Mouse (Mus musculus) kidney, embryonic 14.5 days (tissue): ENCODE measurements around the gene Mrpl19. TPM values are rescaled to one million over a fixed set of nuclear protein-coding genes. Genes with fewer than 3 reads are reported as not detected.

Experiments
- ATAC-seq: fragments of 200-750 bp; cut with Nextera tagmentation; 2 replicates; pipeline ENCODE4 v1.8.0; 2017; ENCODE audit warnings: moderate number of reproducible peaks, mild to moderate bottlenecking, moderate TSS enrichment, moderate library complexity; ENCODE audit not compliant: low FRiP score, low TSS enrichment
- H3K27ac ChIP-seq: fragments of 300-500 bp; sonication (generic); 2 replicates; pipeline ENCODE4 v1.5.1; 2014; ENCODE audit warnings: low read depth, mild to moderate bottlenecking, low read length, moderate library complexity, mixed read lengths
- H3K27me3 ChIP-seq: fragments of 300-500 bp; sonication (generic); 2 replicates; pipeline ENCODE4 v1.6.1; 2014; ENCODE audit warnings: mild to moderate bottlenecking, low read length; ENCODE audit not compliant: control insufficient read depth, insufficient read depth
- H3K36me3 ChIP-seq: fragments of 300-500 bp; sonication (generic); 2 replicates; pipeline ENCODE4 v1.6.1; 2014; ENCODE audit warnings: low read length, mixed read lengths; ENCODE audit not compliant: control insufficient read depth, insufficient read depth
- H3K4me1 ChIP-seq: fragments of 300-500 bp; sonication (generic); 2 replicates; pipeline ENCODE4 v1.6.1; 2014; ENCODE audit warnings: low read length, mixed read lengths; ENCODE audit not compliant: control insufficient read depth, insufficient read depth
- H3K4me2 ChIP-seq: fragments of 300-500 bp; sonication (generic); replicated peaks from 2 replicates; pipeline ENCODE4 v1.6.1; 2014; ENCODE audit warnings: low read depth, mild to moderate bottlenecking, low read length
- H3K4me3 ChIP-seq: fragments of 300-500 bp; sonication (generic); 2 replicates; pipeline ENCODE4 v1.5.1; 2014; ENCODE audit warnings: mild to moderate bottlenecking, low read length
- H3K9ac ChIP-seq: fragments of 300-500 bp; sonication (generic); 2 replicates; pipeline ENCODE4 v1.6.1; 2014; ENCODE audit warnings: low read depth, mild to moderate bottlenecking, low read length, moderate library complexity
- H3K9me3 ChIP-seq: fragments of 300-500 bp; sonication (generic); 2 replicates; pipeline ENCODE4 v1.6.1; 2016; ENCODE audit warnings: low read length; ENCODE audit not compliant: control insufficient read depth
- WGBS: fragments of 180-500 bp; shearing (Covaris S2); extraction: QIAGEN DNeasy Blood & Tissue Kit; methylation state at CpG from one replicate; pipeline ENCODE4 v1.1.7; 2014; 5-methylcytosine and 5-hydroxymethylcytosine counted together
- polyA plus RNA-seq: library from polyadenylated mRNA; unstranded; fragments of >200 nt; fragmentation: Nextera tagmentation; extraction: Ambion mirVana; gene quantifications from 2 replicates; pipeline ENCODE4 v1.2.1, GENCODE M21; 2014

Gene Mrpl19
- polyA plus RNA-seq, 1 experiment from 2014 or later: 56.9 TPM

- 82% methylated on average over 3 of the region's 3 CpGs for WGBS
- no peak overlapping the region for H3K4me2 ChIP-seq
- H3K9me3 ChIP-seq: no peaks in the 10 kb centered on the region
- no peak for ATAC-seq
- H3K9ac ChIP-seq: no peak overlapping the region
- H3K36me3 ChIP-seq: no peaks in the 10 kb centered on the region
- no peak overlapping the region for H3K4me3 ChIP-seq
- no peaks in the 10 kb centered on the region for H3K27me3 ChIP-seq
- H3K27ac ChIP-seq: no peak overlapping the region
- H3K4me1 ChIP-seq: no peaks in the 10 kb centered on the region
These were observed 53.6 kb downstream of the Mrpl19 start for GRCm38 (mm10) chr6:81912177-81912576.

DNA sequence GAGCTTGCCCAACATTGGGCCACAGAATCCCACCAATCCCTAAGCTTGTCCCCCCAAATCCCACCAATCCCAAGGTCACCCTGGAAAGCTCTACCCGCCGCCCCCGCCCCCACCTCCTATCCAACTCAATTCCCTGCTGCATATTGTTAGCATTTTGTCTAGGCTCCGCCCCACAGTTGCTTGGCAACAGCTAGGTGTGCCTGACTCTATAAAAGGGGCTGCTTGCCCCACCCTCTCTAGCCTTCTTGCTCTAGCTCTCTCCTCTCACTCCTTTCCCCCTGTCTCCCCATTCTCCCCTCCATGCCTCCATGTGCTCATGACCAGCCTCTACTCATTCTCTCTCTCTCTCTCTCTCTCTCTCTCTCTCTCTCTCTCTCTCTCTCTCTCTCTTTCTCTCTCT is 54.0 kb downstream of the Mrpl19 start:
- H3K4me2 ChIP-seq: no peak overlapping the region
- no peaks in the 10 kb centered on the region for H3K27me3 ChIP-seq
- H3K4me3 ChIP-seq: no peak overlapping the region
- WGBS: 86% methylated on average over 4 of the region's 4 CpGs
- H3K4me1 ChIP-seq: no peaks in the 10 kb centered on the region
- H3K9me3 ChIP-seq: no peaks in the 10 kb centered on the region
- no peaks in the 10 kb centered on the region for H3K36me3 ChIP-seq
- H3K27ac ChIP-seq: no peak overlapping the region
- no peak for ATAC-seq
- H3K9ac ChIP-seq: no peak overlapping the region

DNA sequence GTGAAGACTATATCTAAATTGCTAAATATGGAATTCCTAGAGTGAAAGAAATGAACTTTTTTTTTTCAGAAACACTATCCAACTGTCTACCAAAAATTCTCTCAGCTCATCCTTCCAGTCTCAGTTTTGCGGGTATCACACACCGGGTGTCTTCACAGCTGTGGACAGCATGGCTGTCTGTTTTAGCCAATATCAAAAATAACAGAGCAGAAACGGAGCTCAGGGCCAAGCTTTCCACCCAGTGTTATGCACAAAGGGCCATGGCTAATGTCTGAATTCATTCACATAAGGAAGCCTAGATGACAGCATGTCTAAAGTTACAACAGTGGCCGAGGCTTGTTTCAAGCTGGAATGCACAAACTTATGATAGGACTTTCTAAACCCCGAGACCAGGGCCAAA is 54.5 kb downstream of the Mrpl19 start:
- no peak overlapping the region for H3K4me3 ChIP-seq
- no peak overlapping the region for H3K4me2 ChIP-seq
- no peak overlapping the region for H3K27ac ChIP-seq
- 83% methylated on average over 5 of the region's 5 CpGs for WGBS
- H3K9ac ChIP-seq: no peak overlapping the region
- no peaks in the 10 kb centered on the region for H3K4me1 ChIP-seq
- H3K9me3 ChIP-seq: no peaks in the 10 kb centered on the region
- no peaks in the 10 kb centered on the region for H3K27me3 ChIP-seq
- ATAC-seq: no peak
- H3K36me3 ChIP-seq: no peaks in the 10 kb centered on the region

DNA sequence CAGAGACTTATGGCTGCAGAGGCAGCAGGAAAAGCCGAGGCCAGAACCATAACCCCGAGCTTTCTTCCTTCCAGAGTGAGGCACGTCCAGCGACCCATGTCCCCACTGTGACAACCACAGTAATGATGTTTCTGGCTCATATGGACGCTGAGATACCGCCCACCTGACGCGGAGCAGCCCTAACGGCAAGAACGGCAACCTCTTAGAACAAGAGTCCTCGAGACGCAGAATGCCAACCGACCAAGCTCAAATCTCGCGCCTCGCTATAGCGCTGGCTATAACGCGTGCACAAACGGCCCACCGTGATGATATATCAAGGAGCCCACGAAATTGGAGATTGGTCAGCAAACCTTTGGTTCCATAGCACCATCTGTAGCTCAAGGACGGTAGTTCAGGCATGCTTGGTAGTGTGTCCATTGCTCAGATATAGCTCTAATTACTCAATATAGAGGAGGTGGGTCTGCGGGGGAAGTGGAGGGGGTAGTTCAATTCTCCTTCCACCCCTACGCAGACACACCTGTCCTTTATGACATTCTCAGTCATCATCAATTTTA is 55.4 kb downstream of the Mrpl19 start:
- H3K4me3 ChIP-seq: no peak overlapping the region
- ATAC-seq: no peak
- no peaks in the 10 kb centered on the region for H3K4me1 ChIP-seq
- no peaks in the 10 kb centered on the region for H3K9me3 ChIP-seq
- no peak overlapping the region for H3K4me2 ChIP-seq
- H3K36me3 ChIP-seq: no peaks in the 10 kb centered on the region
- H3K27ac ChIP-seq: no peak overlapping the region
- no peaks in the 10 kb centered on the region for H3K27me3 ChIP-seq
- WGBS: 86% methylated on average over 25 of the region's 25 CpGs
- no peak overlapping the region for H3K9ac ChIP-seq

Other genes with a start within 250 kb of the Mrpl19 start
- 14.3 and 15.7 TPM in 2 replicates for gene Gcfc2, start 42.3 kb downstream of the Mrpl19 start, polyA plus RNA-seq
- 37.3 and 45.4 TPM in 2 replicates for gene Eva1a, start 75.1 kb upstream of the Mrpl19 start, polyA plus RNA-seq